Mouse (Mus musculus): Measurements from ENCODE around the gene Ivns1abp. TPM values are rescaled to one million over a fixed set of nuclear protein-coding genes. Genes with fewer than 3 reads are reported as not detected.
"Not testable (repeated sequence)": the region's sequence is repeated elsewhere in the genome, so short reads cannot be mapped to it uniquely, and the experiment has no call there.

Gene Ivns1abp
- polyA plus RNA-seq (2016; fragmentation: Nextera tagmentation; extraction: Ambion mirVana) = 442 and 458 TPM in 2 replicates

DNA sequence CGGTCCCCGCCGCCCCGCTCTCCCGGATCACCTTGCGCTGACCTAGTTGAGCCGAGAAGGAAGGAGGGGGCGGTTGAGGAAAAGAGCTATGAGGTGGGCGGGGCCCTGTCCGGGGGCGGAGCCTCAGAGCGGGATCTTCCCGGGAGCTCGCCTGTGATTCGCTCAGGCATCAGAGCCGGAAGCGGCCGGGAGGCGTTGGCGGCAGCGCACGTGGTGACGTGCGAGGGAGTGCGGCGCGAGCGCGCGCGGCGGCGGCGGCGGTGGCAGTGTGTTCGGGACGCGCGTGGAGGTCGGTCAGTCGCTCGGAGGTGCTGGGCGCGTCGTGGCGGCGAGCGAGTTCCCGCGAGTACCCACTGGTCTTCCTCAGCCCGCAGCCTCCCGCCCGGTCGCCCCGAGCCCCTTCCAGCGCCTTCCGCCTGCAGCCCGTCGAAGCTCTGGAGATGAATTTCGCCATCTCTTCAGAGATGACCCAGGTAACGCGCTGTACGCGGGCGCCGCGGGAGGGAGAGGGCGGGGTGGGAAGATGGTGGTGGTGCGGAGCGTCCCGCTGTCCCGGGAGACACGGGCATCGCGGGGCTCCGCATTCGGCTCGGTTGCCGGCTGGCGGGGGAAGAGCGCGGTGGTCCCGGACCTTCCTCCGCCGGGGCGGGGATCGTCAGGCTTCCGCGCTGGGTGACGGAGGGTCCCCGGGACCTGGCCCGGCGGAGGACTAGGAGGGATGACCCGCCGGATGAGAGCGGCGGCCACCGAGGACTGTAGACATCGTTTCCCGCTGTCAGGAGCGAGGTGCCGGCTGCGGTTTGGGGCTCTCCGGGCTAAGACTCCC lies at the start of gene Ivns1abp:
Gene Ivns1abp, plus strand, starts transcription at position 195 of the 826 bp plus-strand sequence.
- Histone ChIP-seq H3K9me3 (no peaks in the 10 kb centered on the region), H3K4me1 (peaks cover 59% of the 10 kb centered on the region), H3K27me3 (ENCODE audit: poor library complexity, severe bottlenecking) (no peaks in the 10 kb centered on the region), H3K36me3 (replicated peaks) (peaks cover 7% of the 10 kb centered on the region), H3K27ac (peak within 1 kb of the TSS; percentile 99), H3K4me3 (peak within 1 kb of the TSS; percentile 98)
- DNase-seq (ENCODE audit: extremely low spot score, low spot score) = peak; percentile 96
- under 1% methylated on average over 104 of the region's 104 CpGs for WGBS

DNA sequence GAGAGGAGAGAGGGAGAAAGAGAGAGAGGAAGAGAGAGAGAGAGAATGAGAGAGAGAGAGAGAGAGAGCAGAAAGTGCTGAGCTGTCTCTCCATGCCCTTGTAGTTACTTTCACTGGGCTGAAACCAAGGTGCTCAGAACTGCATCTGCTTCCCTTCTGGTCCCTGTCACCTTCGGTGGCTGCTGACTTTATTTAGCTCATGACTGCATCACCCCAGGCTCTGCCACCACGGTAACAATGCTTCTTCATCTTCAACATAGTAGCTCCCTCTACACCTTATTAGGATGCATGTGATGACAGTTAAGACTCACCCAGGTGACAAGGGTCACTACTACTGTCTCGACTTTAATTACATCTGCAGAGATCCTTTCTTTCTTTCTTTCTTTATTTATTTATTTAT lies 48.8 kb upstream of the Ivns1abp start:
- Histone ChIP-seq H3K36me3 (replicated peaks) (no peaks in the 10 kb centered on the region), H3K27me3 (ENCODE audit: poor library complexity, severe bottlenecking) (no peaks in the 10 kb centered on the region), H3K4me1 (no peaks in the 10 kb centered on the region), H3K4me3 (no peak overlapping the region), H3K27ac (no peak overlapping the region), H3K9me3 (no peaks in the 10 kb centered on the region)
- no peak for DNase-seq (ENCODE audit: extremely low spot score, low spot score)
- 84% methylated on average over 3 of the region's 3 CpGs for WGBS

- no peaks in the 10 kb centered on the region for H3K9me3 ChIP-seq
- H3K27me3 ChIP-seq (ENCODE audit: poor library complexity, severe bottlenecking) = no peaks in the 10 kb centered on the region
- no peak for DNase-seq (ENCODE audit: extremely low spot score, low spot score)
- no peaks in the 10 kb centered on the region for H3K4me1 ChIP-seq
- 94% methylated on average over 1 of the region's 1 CpGs for WGBS
- no peak overlapping the region for H3K4me3 ChIP-seq
- no peaks in the 10 kb centered on the region for H3K36me3 ChIP-seq (replicated peaks)
- H3K27ac ChIP-seq = no peak overlapping the region
These were observed 47.7 kb upstream of the Ivns1abp start for GRCm38 (mm10) chr1:151296621-151297020.

DNA sequence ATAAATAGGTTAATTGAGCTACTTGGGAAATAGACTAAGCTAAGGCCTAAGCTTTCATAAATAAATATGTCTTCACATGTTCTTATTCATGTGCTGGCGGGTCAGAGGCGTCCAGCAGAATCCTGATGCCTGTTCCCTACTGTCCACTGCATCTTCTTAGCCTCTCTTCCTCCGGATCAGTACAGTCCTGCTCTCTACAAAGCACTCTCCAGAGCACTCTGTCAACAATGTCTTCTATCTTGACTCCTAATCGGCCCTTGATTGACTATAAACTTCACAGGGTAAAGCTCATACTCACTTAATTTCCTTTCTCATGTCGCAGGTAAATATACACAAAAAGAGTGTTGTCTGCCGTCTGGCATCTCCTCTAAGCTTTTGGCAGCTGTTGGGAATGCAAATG lies 47.3 kb upstream of the Ivns1abp start:
- Histone ChIP-seq H3K36me3 (replicated peaks) (no peaks in the 10 kb centered on the region), H3K27me3 (ENCODE audit: poor library complexity, severe bottlenecking) (no peaks in the 10 kb centered on the region)
- WGBS = 89% methylated on average over 6 of the region's 6 CpGs

DNA sequence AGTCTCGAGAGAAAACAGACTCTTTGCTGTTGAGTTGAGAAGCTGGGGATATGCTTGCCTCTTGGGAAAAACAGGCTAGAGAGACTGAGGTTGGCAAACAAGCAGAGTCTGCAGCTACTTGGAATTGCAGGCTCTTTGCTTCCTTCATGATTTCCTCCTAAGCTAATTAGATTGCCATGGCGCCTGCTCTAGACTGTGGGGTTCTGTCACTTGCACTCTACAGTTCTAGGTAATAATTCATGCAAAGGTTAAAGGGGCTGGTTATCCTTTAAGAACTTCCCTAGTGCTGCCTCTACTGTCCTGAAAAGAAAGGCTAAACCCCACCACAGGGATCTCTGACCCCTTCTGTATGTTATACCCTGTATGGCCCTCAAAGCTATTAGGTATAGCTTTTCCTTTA lies 46.7 kb upstream of the Ivns1abp start:
- Histone ChIP-seq H3K27ac (no peak overlapping the region), H3K36me3 (replicated peaks) (no peaks in the 10 kb centered on the region), H3K4me1 (no peaks in the 10 kb centered on the region), H3K27me3 (ENCODE audit: poor library complexity, severe bottlenecking) (no peaks in the 10 kb centered on the region), H3K4me3 (no peak overlapping the region), H3K9me3 (no peaks in the 10 kb centered on the region)
- DNase-seq (ENCODE audit: extremely low spot score, low spot score) = no peak
- WGBS = 91% methylated on average over 2 of the region's 2 CpGs

More for the DNA sequence above, 47.3 kb upstream of the Ivns1abp start:
- no peaks in the 10 kb centered on the region for H3K4me1 ChIP-seq
- no peak overlapping the region for H3K4me3 ChIP-seq
- no peak overlapping the region for H3K27ac ChIP-seq
- no peaks in the 10 kb centered on the region for H3K9me3 ChIP-seq
- no peak for DNase-seq (ENCODE audit: extremely low spot score, low spot score)

GRCm38 (mm10) chr1:151301456-151301855 lies 42.8 kb upstream of the Ivns1abp start:
- DNase-seq (ENCODE audit: extremely low spot score, low spot score) = no peak
- Histone ChIP-seq H3K27ac (no peak overlapping the region), H3K4me3 (no peak overlapping the region), H3K27me3 (ENCODE audit: poor library complexity, severe bottlenecking) (no peaks in the 10 kb centered on the region), H3K9me3 (no peaks in the 10 kb centered on the region), H3K36me3 (replicated peaks) (no peaks in the 10 kb centered on the region), H3K4me1 (no peaks in the 10 kb centered on the region)
- WGBS = 70% methylated on average over 6 of the region's 6 CpGs

- DNase-seq (ENCODE audit: extremely low spot score, low spot score) = no peak
- WGBS = 68% methylated on average over 3 of the region's 3 CpGs
- Histone ChIP-seq H3K4me3 (no peak overlapping the region), H3K36me3 (replicated peaks) (no peaks in the 10 kb centered on the region), H3K27ac (no peak overlapping the region), H3K27me3 (ENCODE audit: poor library complexity, severe bottlenecking) (no peaks in the 10 kb centered on the region), H3K4me1 (no peaks in the 10 kb centered on the region), H3K9me3 (no peaks in the 10 kb centered on the region)
These were observed 42.4 kb upstream of the Ivns1abp start for GRCm38 (mm10) chr1:151301904-151302303.

DNA sequence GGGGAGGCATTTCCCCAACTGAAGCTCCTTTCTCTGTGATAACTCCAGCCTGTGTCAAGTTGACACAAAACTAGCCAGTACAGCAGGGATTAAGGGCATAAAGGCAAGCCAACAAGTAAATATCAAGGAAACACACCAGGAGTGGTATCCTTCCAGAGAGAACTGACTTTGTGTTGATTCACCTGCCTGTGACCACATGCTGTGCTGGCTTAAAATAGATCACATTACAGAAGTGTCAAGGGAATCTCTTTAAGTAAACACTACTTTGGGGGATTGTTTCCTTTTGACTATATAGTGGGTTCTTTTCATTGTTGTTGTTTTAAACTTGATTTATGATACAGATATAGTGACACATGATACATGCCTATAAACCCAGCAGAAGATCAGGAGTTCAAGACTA lies 41.0 kb upstream of the Ivns1abp start:
- Histone ChIP-seq H3K27me3 (ENCODE audit: poor library complexity, severe bottlenecking) (no peaks in the 10 kb centered on the region), H3K27ac (no peak overlapping the region), H3K4me1 (no peaks in the 10 kb centered on the region), H3K9me3 (no peaks in the 10 kb centered on the region), H3K36me3 (replicated peaks) (no peaks in the 10 kb centered on the region), H3K4me3 (no peak overlapping the region)
- DNase-seq (ENCODE audit: extremely low spot score, low spot score) = no peak

DNA sequence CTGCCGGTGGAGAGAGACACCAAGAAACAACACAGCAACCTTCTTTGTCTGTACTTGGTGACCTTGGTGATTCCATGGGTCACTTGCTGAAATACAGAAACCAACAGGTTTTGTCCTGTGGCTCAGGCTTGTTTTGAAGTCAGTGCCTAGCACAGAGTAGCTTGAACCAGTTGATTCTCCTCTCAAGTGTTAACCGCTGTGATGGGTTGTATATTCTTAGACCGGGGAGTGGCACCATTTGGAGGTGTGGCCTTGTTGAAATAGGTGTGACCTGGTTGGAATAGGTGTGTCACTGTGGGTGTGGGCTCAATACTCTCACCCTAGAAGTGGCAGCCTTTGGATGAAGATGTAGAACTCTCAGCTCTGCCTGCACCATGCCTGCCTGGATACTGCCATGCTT lies 39.3 kb upstream of the Ivns1abp start:
- H3K36me3 ChIP-seq (replicated peaks); H3K27ac ChIP-seq; DNase-seq (ENCODE audit: extremely low spot score, low spot score); H3K27me3 ChIP-seq (ENCODE audit: poor library complexity, severe bottlenecking); H3K4me3 ChIP-seq; H3K4me1 ChIP-seq; H3K9me3 ChIP-seq: not testable (repeated sequence)
- 85% methylated on average over 3 of the region's 3 CpGs for WGBS

DNA sequence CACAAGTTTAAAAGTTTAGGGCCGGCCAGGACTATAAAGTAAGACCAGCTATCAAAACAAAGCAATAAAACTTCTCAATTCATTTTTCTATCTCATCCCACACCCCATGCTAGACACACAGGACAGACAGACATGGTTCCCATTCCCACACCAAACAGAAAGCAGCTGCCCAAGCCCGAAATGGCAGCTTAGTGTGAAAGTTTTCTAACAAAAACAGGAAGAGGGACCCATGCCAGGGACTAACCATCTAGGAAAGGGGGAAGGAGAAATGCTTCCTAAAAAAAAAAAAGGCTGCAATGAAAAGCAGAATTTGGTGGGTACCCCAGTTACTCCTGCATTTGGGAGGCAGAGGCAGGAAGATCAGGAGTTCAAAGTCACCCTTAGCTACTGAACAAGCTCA lies 37.2 kb upstream of the Ivns1abp start:
- Histone ChIP-seq H3K36me3 (replicated peaks) (no peaks in the 10 kb centered on the region), H3K27ac (no peak overlapping the region), H3K4me3 (no peak overlapping the region), H3K9me3 (no peaks in the 10 kb centered on the region), H3K4me1 (peaks cover 13% of the 10 kb centered on the region), H3K27me3 (ENCODE audit: poor library complexity, severe bottlenecking) (no peaks in the 10 kb centered on the region)
- no peak for DNase-seq (ENCODE audit: extremely low spot score, low spot score)
- 80% methylated on average over 2 of the region's 2 CpGs for WGBS

- Histone ChIP-seq H3K36me3 (replicated peaks) (no peaks in the 10 kb centered on the region), H3K4me3 (no peak overlapping the region), H3K27me3 (ENCODE audit: poor library complexity, severe bottlenecking) (no peaks in the 10 kb centered on the region), H3K27ac (no peak overlapping the region), H3K4me1 (peaks cover 13% of the 10 kb centered on the region), H3K9me3 (no peaks in the 10 kb centered on the region)
- WGBS = 75% methylated on average over 3 of the region's 3 CpGs
- no peak for DNase-seq (ENCODE audit: extremely low spot score, low spot score)
These were observed 36.5 kb upstream of the Ivns1abp start for GRCm38 (mm10) chr1:151307821-151308220.

- no peak for DNase-seq (ENCODE audit: extremely low spot score, low spot score)
- Histone ChIP-seq H3K27me3 (ENCODE audit: poor library complexity, severe bottlenecking) (no peaks in the 10 kb centered on the region), H3K36me3 (replicated peaks) (no peaks in the 10 kb centered on the region), H3K4me1 (peaks cover 13% of the 10 kb centered on the region), H3K4me3 (no peak overlapping the region), H3K9me3 (no peaks in the 10 kb centered on the region), H3K27ac (no peak overlapping the region)
- WGBS = 47% methylated on average over 4 of the region's 4 CpGs
These were observed 35.8 kb upstream of the Ivns1abp start for GRCm38 (mm10) chr1:151308508-151308907.

GRCm38 (mm10) chr1:151310511-151310910 lies 33.8 kb upstream of the Ivns1abp start:
- DNase-seq (ENCODE audit: extremely low spot score, low spot score) = no peak
- H3K9me3 ChIP-seq = no peaks in the 10 kb centered on the region
- no peak overlapping the region for H3K27ac ChIP-seq
- H3K4me3 ChIP-seq = no peak overlapping the region
- no peaks in the 10 kb centered on the region; the same call in 1 of the 2 replicates for H3K27me3 ChIP-seq (ENCODE audit: poor library complexity, severe bottlenecking)
- WGBS = 77% methylated on average over 5 of the region's 5 CpGs
- H3K4me1 ChIP-seq = peaks cover 13% of the 10 kb centered on the region
- no peaks in the 10 kb centered on the region for H3K36me3 ChIP-seq (replicated peaks)
